26 mouse cellular contexts compared by ENCODE assay signal in genomic region chr8:47843651-47844050, GRCm38 (mm10). TPM values are rescaled to one million over a fixed set of nuclear protein-coding genes. Genes with fewer than 3 reads are reported as not detected.
A peak's percentile ranks its signal among the peaks of the same experiment; 100 is the strongest.
DNase-seq lines count a peak whose midpoint lies in the region; TF ChIP-seq lines count a peak whose summit lies in the region.
"Had no signal": no experiment of that assay in that cellular context is flagged by ENCODE, and none has a peak within 500 bp of the region (broad histone marks: within the 10 kb centered on the region; RNA-seq: fewer than 3 reads in every experiment).

No protein-coding gene starts in this region.

- no peak overlapping the region for H3K9ac ChIP-seq in heart, adult 2 months (ENCODE audit: low read depth, low read length)
- H3K9ac ChIP-seq in ES-E14 (ENCODE audit: insufficient read depth, low read depth, low read length, poor library complexity, severe bottlenecking), result no peak overlapping the region
- H3K9ac ChIP-seq: embryonic facial prominence, embryonic 12.5 days; forebrain, embryonic 13.5 days; forebrain, embryonic 15.5 days; forebrain, postnatal 0 days had no signal

- no peaks in the 10 kb centered on the region for H3K27me3 ChIP-seq in heart, adult 2 months (ENCODE audit: control insufficient read depth, insufficient read depth, low read length)
- H3K27me3 ChIP-seq: embryonic facial prominence, embryonic 12.5 days; forebrain, embryonic 13.5 days; forebrain, embryonic 15.5 days had no signal

- no peak for TF ChIP-seq EP300 in heart, adult 2 months (IDR thresholded peaks at IDR 0.05; ENCODE audit: insufficient read depth, low read depth, low read length)

- intact Hi-C loops in heart, adult 2 months (cut with DNase I), result loop anchor here (5.0 kb wide), 1 partner anchor 101 kb away; no protein-coding TSS in a partner anchor

- no peaks in the 10 kb centered on the region for H3K36me3 ChIP-seq in heart, adult 2 months (ENCODE audit: control insufficient read depth, insufficient read depth, low read length)
- H3K36me3 ChIP-seq in ES-E14 (ENCODE audit: control insufficient read depth, insufficient read depth, low read length, poor library complexity, severe bottlenecking), result peaks cover 27% of the 10 kb centered on the region

- no peak overlapping the region for H3K4me3 ChIP-seq in heart, adult 2 months
- peak overlapping the region; percentile 38 to 48; a peak in 3 of 4 replicates for H3K4me3 ChIP-seq in ES-E14 (ENCODE audit: insufficient read depth in 1 of 2, low read depth in 1 of 2, low read length in 2 of 2, poor library complexity in 1 of 2, severe bottlenecking in 1 of 2)
- H3K4me3 ChIP-seq: embryonic facial prominence, embryonic 10.5 days; embryonic facial prominence, embryonic 12.5 days; forebrain, embryonic 13.5 days; forebrain, embryonic 15.5 days had no signal

- DNase-seq in heart, adult 11 months, result peak; percentile 80
- no peak for DNase-seq in heart, adult 2 months
- peak; percentile 22 for DNase-seq in testis, postnatal 10 days (ENCODE audit: low spot score)
- DNase-seq in testis, postnatal 14 days (ENCODE audit: low spot score), result no peak
- no peak for DNase-seq in ES-E14 (ENCODE audit: low read depth, low spot score)
- no peak for DNase-seq in thymus, postnatal 0 days (ENCODE audit: low spot score)
- no peak for DNase-seq in yolk sac, embryonic 10.5 days (ENCODE audit: low spot score)
- DNase-seq: adrenal gland, adult 8-10 months; adrenal gland, postnatal 14 days; adrenal gland, postnatal 36 days; cerebellum, adult 11-12 months; cerebellum, adult 2 months; cerebellum, adult 9-10 months; cerebellum, postnatal 10 days; cerebellum, postnatal 25 days; forebrain, postnatal 0 days had no signal

- no peak for TF ChIP-seq CTCF in heart, adult 2 months (IDR thresholded peaks at IDR 0.05)

- no peak for TF ChIP-seq POLR2A in heart, adult 2 months (IDR thresholded peaks at IDR 0.05; ENCODE audit: insufficient read depth, low read depth, low read length)

- no peaks in the 10 kb centered on the region for H3K79me2 ChIP-seq in heart, adult 2 months (replicated peaks; ENCODE audit: control insufficient read depth, insufficient read depth, low read length)

- H3K27ac ChIP-seq in heart, adult 2 months, result no peak overlapping the region
- no peak overlapping the region for H3K27ac ChIP-seq in ES-E14 (ENCODE audit: insufficient read depth, low read depth, low read length, poor library complexity, severe bottlenecking)
- H3K27ac ChIP-seq: embryonic facial prominence, embryonic 10.5 days; embryonic facial prominence, embryonic 12.5 days; forebrain, embryonic 13.5 days; forebrain, embryonic 15.5 days had no signal

- H3K4me1 ChIP-seq in heart, adult 2 months (ENCODE audit: control insufficient read depth, insufficient read depth, low read length), result no peaks in the 10 kb centered on the region
- H3K4me1 ChIP-seq in ES-E14 (ENCODE audit: control insufficient read depth in 2 of 2, insufficient read depth in 2 of 2, low read length in 2 of 2, poor library complexity in 1 of 2), result peaks cover 0 to 6% of the 10 kb centered on the region in 2 experiments; a peak in 2 of 4 replicates
- H3K4me1 ChIP-seq: embryonic facial prominence, embryonic 10.5 days; embryonic facial prominence, embryonic 12.5 days; forebrain, embryonic 13.5 days; forebrain, embryonic 15.5 days had no signal

- in situ Hi-C loops in ES-E14 (cut with MboI; ENCODE audit: low sequenced_read_pairs in 2 of 2, unreplicated experiment in 2 of 2), result no loop called here

- H3K9me3 ChIP-seq in ES-E14 (ENCODE audit: control insufficient read depth, insufficient read depth, low read depth, low read length), result no peaks in the 10 kb centered on the region
- H3K9me3 ChIP-seq: forebrain, embryonic 15.5 days had no signal

- WGBS in heart, adult 2 months, result 98% methylated on average over 10 of the region's 10 CpGs

TF ChIP-seq in ES-E14, 5 proteins besides CTCF, POLR2A, EP300 and RAD21:
- TF ChIP-seq MAFK (IDR thresholded peaks at IDR 0.05; ENCODE audit: insufficient read depth, low read depth, low read length) (no peak), HCFC1 (IDR thresholded peaks at IDR 0.05; ENCODE audit: borderline replicate concordance, insufficient read depth, low read length) (no peak), ZC3H11A (IDR thresholded peaks at IDR 0.05; ENCODE audit: borderline replicate concordance, low read depth, low read length) (no peak), ZNF384 (IDR thresholded peaks at IDR 0.05; ENCODE audit: low read depth, low read length) (no peak), CHD2 (IDR thresholded peaks at IDR 0.05; ENCODE audit: low read depth, low read length) (no peak)

RNA-seq across cellular contexts. Expression of gene Cldn22, which starts 19.4 kb away (rescaled TPM):
- total RNA-seq in heart, adult 2 months (2021), result not detected
- 0.35 and 1.2 TPM in 2 replicates for polyA plus RNA-seq in heart, adult 2 months (2012; rRNA removed)
- 0.22 and 0.58 TPM in 2 replicates for total RNA-seq in ES-E14 (2012; rRNA removed)
- not detected in 2 replicates for polyA plus RNA-seq in thymus, postnatal 0 days (2015; fragmentation: Nextera tagmentation; extraction: Ambion mirVana)
- total RNA-seq: forebrain, postnatal 0 days; MEL had no signal
- polyA plus RNA-seq: C2C12; embryonic facial prominence, embryonic 10.5 days; embryonic facial prominence, embryonic 12.5 days; embryonic facial prominence, embryonic 14.5 days; forebrain, embryonic 13.5 days; forebrain, embryonic 15.5 days; forebrain, postnatal 0 days had no signal

RNA-seq across cellular contexts. Expression of gene Cldn24, which starts 21.7 kb away (rescaled TPM):
- total RNA-seq in heart, adult 2 months (2021), result not detected
- not detected in 2 replicates for polyA plus RNA-seq in heart, adult 2 months (2012; rRNA removed)
- total RNA-seq in ES-E14 (2012; rRNA removed), result not detected in 2 replicates
- not detected in 2 replicates for polyA plus RNA-seq in thymus, postnatal 0 days (2015; fragmentation: Nextera tagmentation; extraction: Ambion mirVana)
- total RNA-seq: adrenal gland, adult 18-20 months; adrenal gland, adult 8-10 months; adrenal gland, postnatal 14 days; adrenal gland, postnatal 36 days; forebrain, postnatal 0 days; MEL had no signal
- polyA plus RNA-seq: activated CD4-positive, CD25-positive, alpha-beta regulatory T cell, adult 4 months; C2C12; cerebellum, adult 2 months; cortical plate, adult 2 months; embryonic facial prominence, embryonic 10.5 days; embryonic facial prominence, embryonic 12.5 days; embryonic facial prominence, embryonic 14.5 days; forebrain, embryonic 13.5 days; forebrain, embryonic 15.5 days; forebrain, postnatal 0 days had no signal

Comparison
In these comparisons a context has a peak if more than half of its experiments do, and no peak if none do; other contexts are left out.
1. DNase-seq: peak in heart, adult 11 months (single experiment) and testis, postnatal 10 days (single experiment); none in heart, adult 2 months (0 of 2), testis, postnatal 14 days (single experiment), ES-E14 (single experiment), thymus, postnatal 0 days (single experiment) and yolk sac, embryonic 10.5 days (single experiment).